Mouse (Mus musculus) hindbrain, embryonic 14.5 days (tissue): ENCODE measurements around the gene Gm21973. TPM values are rescaled to one million over a fixed set of nuclear protein-coding genes. Genes with fewer than 3 reads are reported as not detected.

ENCODE experiments used
- ATAC-seq: fragments of 200-750 bp; cut with Nextera tagmentation; 2 replicates; pipeline ENCODE4 v1.8.0; 2017; ENCODE audit warnings: moderate number of reproducible peaks, mild to moderate bottlenecking, moderate TSS enrichment, moderate library complexity; ENCODE audit not compliant: low FRiP score
- DNase-seq: peaks from one replicate; pipeline ENCODE4 v3.0.0-alpha.2; 2015; ENCODE audit warnings: low spot score
- H3K27ac ChIP-seq: fragments of 300-500 bp; sonication (generic); 2 replicates; pipeline ENCODE4 v1.5.1; 2014; ENCODE audit warnings: mild to moderate bottlenecking, moderate library complexity
- H3K27me3 ChIP-seq: fragments of 300-500 bp; sonication (generic); 2 replicates; pipeline ENCODE4 v1.6.1; 2014; ENCODE audit warnings: mild to moderate bottlenecking, low read length, mixed read lengths; ENCODE audit not compliant: control insufficient read depth, insufficient read depth
- H3K36me3 ChIP-seq: fragments of 300-500 bp; sonication (generic); replicated peaks from 2 replicates; pipeline ENCODE4 v1.6.1; 2014; ENCODE audit not compliant: control insufficient read depth, insufficient read depth
- H3K4me1 ChIP-seq: fragments of 300-500 bp; sonication (generic); replicated peaks from 2 replicates; pipeline ENCODE4 v1.6.1; 2014; ENCODE audit warnings: antibody characterized with exemption, low read length, mixed read lengths; ENCODE audit not compliant: control insufficient read depth, insufficient read depth
- H3K4me2 ChIP-seq: fragments of 300-500 bp; sonication (generic); replicated peaks from 2 replicates; pipeline ENCODE4 v1.6.1; 2014; ENCODE audit warnings: mild to moderate bottlenecking, moderate library complexity
- H3K4me3 ChIP-seq: fragments of 300-500 bp; sonication (generic); replicated peaks from 2 replicates; pipeline ENCODE4 v1.5.1; 2014; ENCODE audit warnings: mild to moderate bottlenecking, low read length
- H3K9ac ChIP-seq: fragments of 300-500 bp; sonication (generic); 2 replicates; pipeline ENCODE4 v1.6.1; 2014
- H3K9me3 ChIP-seq: fragments of 300-500 bp; sonication (generic); 2 replicates; pipeline ENCODE4 v1.6.1; 2016; ENCODE audit warnings: low read length; ENCODE audit not compliant: control insufficient read depth
- WGBS: fragments of 180-500 bp; shearing (Covaris S2); extraction: QIAGEN DNeasy Blood & Tissue Kit; methylation state at CpG from one replicate; pipeline ENCODE4 v1.1.7; 2014; 5-methylcytosine and 5-hydroxymethylcytosine counted together
- polyA plus RNA-seq: library from polyadenylated mRNA; unstranded; fragments of >200 nt; fragmentation: Nextera tagmentation; extraction: Ambion mirVana; gene quantifications from 2 replicates; pipeline ENCODE4 v1.2.1, GENCODE M21; 2014

The Gm21973 gene
- not detected in 2 replicates for polyA plus RNA-seq

GRCm38 (mm10) chr15:10325080-10325479, at the start of gene Gm21973:
Gm21973 (plus strand) TSS chr15:10325380.
- H3K36me3 ChIP-seq = no peaks in the 10 kb centered on the region
- H3K9ac ChIP-seq = no peak within 1 kb of the TSS
- WGBS = 91% methylated on average over 2 of the region's 2 CpGs
- no peak within 1 kb of the TSS for H3K27ac ChIP-seq
- DNase-seq (no peak), ATAC-seq (no peak)
- H3K4me2 ChIP-seq = no peak within 1 kb of the TSS
- H3K27me3 ChIP-seq = no peaks in the 10 kb centered on the region
- H3K4me3 ChIP-seq = no peak within 1 kb of the TSS
- H3K4me1 ChIP-seq = no peaks in the 10 kb centered on the region
- H3K9me3 ChIP-seq = no peaks in the 10 kb centered on the region

GRCm38 (mm10) chr15:10276386-10276785, 48.8 kb upstream of the Gm21973 start:
- Histone ChIP-seq H3K9ac (no peak overlapping the region), H3K27ac (no peak overlapping the region)
- no peak for DNase-seq

GRCm38 (mm10) chr15:10277461-10277860, 47.7 kb upstream of the Gm21973 start:
- Histone ChIP-seq H3K27ac (no peak overlapping the region), H3K9ac (no peak overlapping the region), H3K4me1 (no peaks in the 10 kb centered on the region), H3K4me3 (no peak overlapping the region), H3K36me3 (no peaks in the 10 kb centered on the region), H3K27me3 (no peaks in the 10 kb centered on the region), H3K9me3 (no peaks in the 10 kb centered on the region), H3K4me2 (no peak overlapping the region)
- DNase-seq = no peak
- 83% methylated on average over 4 of the region's 4 CpGs for WGBS
- ATAC-seq = no peak

More at GRCm38 (mm10) chr15:10276386-10276785, 48.8 kb upstream of the Gm21973 start:
- H3K4me1 ChIP-seq = no peaks in the 10 kb centered on the region
- no peaks in the 10 kb centered on the region for H3K36me3 ChIP-seq
- no peaks in the 10 kb centered on the region for H3K27me3 ChIP-seq
- no peak overlapping the region for H3K4me3 ChIP-seq
- no peak overlapping the region for H3K4me2 ChIP-seq
- ATAC-seq = no peak
- H3K9me3 ChIP-seq = no peaks in the 10 kb centered on the region

- no peaks in the 10 kb centered on the region for H3K27me3 ChIP-seq
- no peak overlapping the region for H3K4me2 ChIP-seq
- no peak for DNase-seq
- WGBS = 92% methylated on average over 5 of the region's 5 CpGs
- no peaks in the 10 kb centered on the region for H3K4me1 ChIP-seq
- ATAC-seq = no peak
- H3K4me3 ChIP-seq = no peak overlapping the region
- H3K36me3 ChIP-seq = no peaks in the 10 kb centered on the region
- no peak overlapping the region for H3K9ac ChIP-seq
- H3K9me3 ChIP-seq = no peaks in the 10 kb centered on the region
- H3K27ac ChIP-seq = no peak overlapping the region
Measured at GRCm38 (mm10) chr15:10281546-10281945, 43.6 kb upstream of the Gm21973 start.

- ATAC-seq (no peak), DNase-seq (no peak)
- Histone ChIP-seq H3K36me3 (no peaks in the 10 kb centered on the region), H3K27me3 (no peaks in the 10 kb centered on the region), H3K9ac (no peak overlapping the region), H3K4me1 (no peaks in the 10 kb centered on the region), H3K4me3 (no peak overlapping the region), H3K27ac (no peak overlapping the region), H3K9me3 (no peaks in the 10 kb centered on the region), H3K4me2 (no peak overlapping the region)
Measured at GRCm38 (mm10) chr15:10283661-10284060, 41.5 kb upstream of the Gm21973 start.

GRCm38 (mm10) chr15:10296570-10296969, 28.6 kb upstream of the Gm21973 start:
- 88% methylated on average over 1 of the region's 1 CpGs for WGBS
- H3K36me3 ChIP-seq = no peaks in the 10 kb centered on the region

GRCm38 (mm10) chr15:10298058-10298457, 27.1 kb upstream of the Gm21973 start:
- no peak overlapping the region for H3K27ac ChIP-seq
- ATAC-seq (no peak), DNase-seq (no peak)
- H3K9ac ChIP-seq = no peak overlapping the region
- WGBS = 73% methylated on average over 1 of the region's 1 CpGs
- no peaks in the 10 kb centered on the region for H3K9me3 ChIP-seq
- no peaks in the 10 kb centered on the region for H3K4me1 ChIP-seq
- H3K27me3 ChIP-seq = no peaks in the 10 kb centered on the region
- no peak overlapping the region for H3K4me3 ChIP-seq
- H3K36me3 ChIP-seq = no peaks in the 10 kb centered on the region
- no peak overlapping the region for H3K4me2 ChIP-seq

More at GRCm38 (mm10) chr15:10296570-10296969, 28.6 kb upstream of the Gm21973 start:
- H3K4me1 ChIP-seq = no peaks in the 10 kb centered on the region
- H3K4me2 ChIP-seq = no peak overlapping the region
- no peaks in the 10 kb centered on the region for H3K27me3 ChIP-seq
- ATAC-seq (no peak), DNase-seq (no peak)
- no peak overlapping the region for H3K27ac ChIP-seq
- no peaks in the 10 kb centered on the region for H3K9me3 ChIP-seq
- H3K9ac ChIP-seq = no peak overlapping the region
- H3K4me3 ChIP-seq = no peak overlapping the region

GRCm38 (mm10) chr15:10299467-10299866, 25.7 kb upstream of the Gm21973 start:
- 59% methylated on average over 3 of the region's 3 CpGs for WGBS

GRCm38 (mm10) chr15:10306461-10306860, 18.7 kb upstream of the Gm21973 start:
- ATAC-seq = no peak
- H3K36me3 ChIP-seq = no peaks in the 10 kb centered on the region
- no peak overlapping the region for H3K27ac ChIP-seq
- no peaks in the 10 kb centered on the region for H3K27me3 ChIP-seq
- no peak overlapping the region for H3K9ac ChIP-seq
- H3K9me3 ChIP-seq = no peaks in the 10 kb centered on the region
- no peaks in the 10 kb centered on the region for H3K4me1 ChIP-seq
- no peak overlapping the region for H3K4me3 ChIP-seq
- no peak for DNase-seq
- H3K4me2 ChIP-seq = no peak overlapping the region
- 100% methylated on average over 1 of the region's 1 CpGs for WGBS

More at GRCm38 (mm10) chr15:10299467-10299866, 25.7 kb upstream of the Gm21973 start:
- H3K27me3 ChIP-seq = no peaks in the 10 kb centered on the region
- H3K9ac ChIP-seq = no peak overlapping the region
- H3K4me2 ChIP-seq = no peak overlapping the region
- DNase-seq (no peak), ATAC-seq (no peak)
- no peaks in the 10 kb centered on the region for H3K36me3 ChIP-seq
- H3K9me3 ChIP-seq = no peaks in the 10 kb centered on the region
- H3K27ac ChIP-seq = no peak overlapping the region
- H3K4me1 ChIP-seq = no peaks in the 10 kb centered on the region
- no peak overlapping the region for H3K4me3 ChIP-seq

GRCm38 (mm10) chr15:10311826-10312225, 13.4 kb upstream of the Gm21973 start:
- no peak overlapping the region for H3K9ac ChIP-seq
- WGBS = 86% methylated on average over 5 of the region's 5 CpGs

More at GRCm38 (mm10) chr15:10311826-10312225, 13.4 kb upstream of the Gm21973 start:
- Histone ChIP-seq H3K4me2 (no peak overlapping the region), H3K4me1 (no peaks in the 10 kb centered on the region), H3K9me3 (no peaks in the 10 kb centered on the region), H3K36me3 (no peaks in the 10 kb centered on the region), H3K27ac (no peak overlapping the region), H3K27me3 (no peaks in the 10 kb centered on the region), H3K4me3 (no peak overlapping the region)
- DNase-seq = no peak
- ATAC-seq = no peak
